Mouse (Mus musculus): ENCODE data around the gene Igf1r.

- no peak for TF ChIP-seq CTCF (IDR thresholded peaks at IDR 0.05; ENCODE audit: control insufficient read depth, insufficient read depth, insufficient read length)
- TF ChIP-seq MYOD1 (IDR thresholded peaks at IDR 0.05; ENCODE audit: control insufficient read depth, insufficient read length, low read depth), result no peak
- TF ChIP-seq CEBPB (IDR thresholded peaks at IDR 0.05; ENCODE audit: low read depth), result no peak
- no peak for TF ChIP-seq USF1 (IDR thresholded peaks at IDR 0.05; ENCODE audit: low read depth)
Measured at GRCm38 (mm10) chr7:68129077-68129511, 176.5 kb downstream of the Igf1r start.
